Mouse (Mus musculus): ENCODE results near the gene Ankef1.

DNA sequence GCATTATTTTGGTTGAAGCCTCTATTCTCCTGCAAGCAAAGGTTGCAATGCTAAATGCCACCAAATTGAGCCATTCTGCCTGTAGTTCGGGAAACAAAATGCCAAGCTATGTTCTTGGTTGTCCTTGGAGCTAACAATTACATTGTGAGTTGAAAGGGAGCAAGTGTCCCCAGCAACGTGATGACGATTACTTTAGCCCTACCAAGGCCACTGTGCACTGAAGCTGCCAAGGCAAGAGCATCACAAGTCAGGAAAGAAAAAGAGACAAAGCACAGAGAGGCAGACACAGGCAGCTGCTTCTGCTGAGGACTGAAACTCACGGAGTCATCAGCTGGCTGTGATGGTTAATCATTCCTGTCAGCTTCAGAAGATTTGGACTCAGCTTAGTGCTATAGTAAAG lies 99.5 kb downstream of the Ankef1 start:
- TF ChIP-seq POLR2A (IDR thresholded peaks at IDR 0.05; ENCODE audit: insufficient read depth, low read depth, low read length), result no peak
- no peak for TF ChIP-seq CTCF (IDR thresholded peaks at IDR 0.05)
- no peak for TF ChIP-seq EP300 (IDR thresholded peaks at IDR 0.05; ENCODE audit: insufficient read depth, low read depth, low read length)
